Mouse (Mus musculus) thymus, adult 2 months (tissue): Measurements from ENCODE around the gene Ptx4.

Source experiments
- CTCF ChIP-seq: fragments of 200-500 bp; IDR thresholded peaks from 2 replicates; pipeline ENCODE4 v1.5.1; 2012; ENCODE audit warnings: mild to moderate bottlenecking, control low read depth, low read length, moderate library complexity, borderline replicate concordance; ENCODE audit not compliant: control insufficient read depth, poor library complexity, insufficient read depth; ENCODE audit errors: extremely low read depth
- POLR2A ChIP-seq: fragments of 200-500 bp; IDR thresholded peaks from 2 replicates; pipeline ENCODE4 v1.6.1; 2012; ENCODE audit warnings: mild to moderate bottlenecking, low read length, control low read depth, moderate library complexity; ENCODE audit not compliant: control insufficient read depth, poor library complexity, insufficient read depth; ENCODE audit errors: extremely low read depth

DNA sequence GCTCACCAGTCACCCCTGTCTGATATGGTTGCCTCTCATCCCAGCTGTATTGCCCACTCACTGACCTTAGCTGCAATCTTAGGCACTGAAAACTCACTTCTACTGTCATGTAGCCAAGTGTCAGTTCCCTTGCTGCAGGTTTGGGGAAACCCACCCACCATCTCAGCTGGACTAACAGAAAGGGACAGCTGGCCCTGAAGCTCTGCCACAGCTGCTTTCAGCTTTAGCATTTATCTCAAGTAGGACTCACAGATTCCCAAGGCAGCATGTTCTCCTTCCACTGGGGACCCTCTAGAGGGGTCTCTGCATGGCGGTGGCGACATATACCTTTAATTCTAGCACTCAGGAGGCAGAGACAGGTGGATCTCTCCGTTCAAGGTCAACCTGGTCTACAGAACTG, 44.2 kb downstream of the Ptx4 start:
- no peak for TF ChIP-seq CTCF
- no peak for TF ChIP-seq POLR2A
